Mouse (Mus musculus) lung, postnatal 36 days (tissue): Measurements from ENCODE around the gene Ptprd.

Source experiments
- DNase-seq: peaks from one replicate; pipeline ENCODE4 v3.0.0; 2022; ENCODE audit warnings: mixed read lengths

Ptprd gene

GRCm38 (mm10) chr4:76286016-76286415 lies 1925.7 kb downstream of the Ptprd start:
- no peak for DNase-seq

- DNase-seq, result no peak
These were observed 1928.9 kb downstream of the Ptprd start for GRCm38 (mm10) chr4:76282886-76283285.

GRCm38 (mm10) chr4:76262727-76263126 lies 1949.0 kb downstream of the Ptprd start:
- DNase-seq, result no peak

- no peak for DNase-seq
These were observed 1951.1 kb downstream of the Ptprd start for GRCm38 (mm10) chr4:76260686-76261085.

- DNase-seq, result no peak
These were observed 1951.5 kb downstream of the Ptprd start for GRCm38 (mm10) chr4:76260286-76260685.

- no peak for DNase-seq
These were observed 1952.1 kb downstream of the Ptprd start for GRCm38 (mm10) chr4:76259636-76260035.

GRCm38 (mm10) chr4:76244371-76244770 lies 1967.4 kb downstream of the Ptprd start:
- DNase-seq, result no peak

- DNase-seq, result no peak
These were observed 1970.2 kb downstream of the Ptprd start for GRCm38 (mm10) chr4:76241542-76241941.

GRCm38 (mm10) chr4:76241140-76241539 lies 1970.6 kb downstream of the Ptprd start:
- no peak for DNase-seq

- no peak for DNase-seq
These were observed 1972.7 kb downstream of the Ptprd start for GRCm38 (mm10) chr4:76239063-76239462.

- DNase-seq, result no peak
These were observed 1973.2 kb downstream of the Ptprd start for GRCm38 (mm10) chr4:76238577-76238976.

GRCm38 (mm10) chr4:76237827-76238226 lies 1973.9 kb downstream of the Ptprd start:
- no peak for DNase-seq

- DNase-seq, result no peak
These were observed 1988.0 kb downstream of the Ptprd start for GRCm38 (mm10) chr4:76223720-76224119.

GRCm38 (mm10) chr4:76222520-76222919 lies 1989.2 kb downstream of the Ptprd start:
- DNase-seq, result no peak

- DNase-seq, result no peak
These were observed 1993.7 kb downstream of the Ptprd start for GRCm38 (mm10) chr4:76218065-76218464.

GRCm38 (mm10) chr4:76215141-76215540 lies 1996.6 kb downstream of the Ptprd start:
- DNase-seq, result no peak

GRCm38 (mm10) chr4:76199321-76199720 lies 2012.4 kb downstream of the Ptprd start:
- DNase-seq, result peak; percentile 10

GRCm38 (mm10) chr4:76194762-76195161 lies 2017.0 kb downstream of the Ptprd start:
- DNase-seq, result no peak

- no peak for DNase-seq
These were observed 2018.3 kb downstream of the Ptprd start for GRCm38 (mm10) chr4:76193496-76193895.

GRCm38 (mm10) chr4:76192031-76192430 lies 2019.7 kb downstream of the Ptprd start:
- no peak for DNase-seq

GRCm38 (mm10) chr4:76190788-76191187 lies 2021.0 kb downstream of the Ptprd start:
- no peak for DNase-seq

- DNase-seq, result no peak
These were observed 2028.7 kb downstream of the Ptprd start for GRCm38 (mm10) chr4:76183095-76183494.

GRCm38 (mm10) chr4:76179497-76179896 lies 2032.3 kb downstream of the Ptprd start:
- no peak for DNase-seq

GRCm38 (mm10) chr4:76175086-76175485 lies 2036.7 kb downstream of the Ptprd start:
- DNase-seq, result no peak

- DNase-seq, result no peak
These were observed 2056.0 kb downstream of the Ptprd start for GRCm38 (mm10) chr4:76155750-76156149.

GRCm38 (mm10) chr4:76154190-76154589 lies 2057.6 kb downstream of the Ptprd start:
- no peak for DNase-seq
